Mouse (Mus musculus) embryo, embryonic 11 days (tissue): Measurements from ENCODE around the gene Prss27.
A peak's percentile ranks its signal among the peaks of the same experiment; 100 is the strongest.
"Not testable (repeated sequence)": the region's sequence is repeated elsewhere in the genome, so short reads cannot be mapped to it uniquely, and the experiment has no call there.

Experiments
- DNase-seq: peaks from one replicate; pipeline ENCODE4 v3.0.0-alpha.2; 2015

The Prss27 gene

GRCm38 (mm10) chr17:24036954-24037353 is 990 bp upstream of the Prss27 start:
- no peak for DNase-seq

- no peak for DNase-seq
Observed at GRCm38 (mm10) chr17:24037360-24037759, 584 bp upstream of the Prss27 start.

- no peak for DNase-seq
Observed at GRCm38 (mm10) chr17:24044482-24044881, 6.5 kb downstream of the Prss27 start.

GRCm38 (mm10) chr17:24045608-24046007 is 7.7 kb downstream of the Prss27 start:
- DNase-seq, result no peak

GRCm38 (mm10) chr17:24046026-24046425 is 8.1 kb downstream of the Prss27 start:
- no peak for DNase-seq

GRCm38 (mm10) chr17:24048053-24048452 is 10.1 kb downstream of the Prss27 start:
- no peak for DNase-seq

- DNase-seq, result no peak
Observed at GRCm38 (mm10) chr17:24049008-24049407, 11.1 kb downstream of the Prss27 start.

- DNase-seq, result no peak
Observed at GRCm38 (mm10) chr17:24056636-24057625, 19.0 kb downstream of the Prss27 start.

GRCm38 (mm10) chr17:24057730-24058245 is 19.8 kb downstream of the Prss27 start:
- no peak for DNase-seq

GRCm38 (mm10) chr17:24062459-24063155 is 24.7 kb downstream of the Prss27 start:
- DNase-seq, result no peak

- DNase-seq, result no peak
Observed at GRCm38 (mm10) chr17:24068271-24068670, 30.3 kb downstream of the Prss27 start.

GRCm38 (mm10) chr17:24069531-24069930 is 31.6 kb downstream of the Prss27 start:
- DNase-seq, result no peak

GRCm38 (mm10) chr17:24072919-24073696 is 35.2 kb downstream of the Prss27 start, which contains the start of gene Kctd5:
Gene Kctd5, minus strand, starts transcription at chr17:24073485.
- peak; percentile 98 for DNase-seq

- no peak for DNase-seq
Observed at GRCm38 (mm10) chr17:24077101-24077500, 39.2 kb downstream of the Prss27 start.

- no peak for DNase-seq
Observed at GRCm38 (mm10) chr17:24084593-24084992, 46.6 kb downstream of the Prss27 start.

GRCm38 (mm10) chr17:24086399-24086798 is 48.5 kb downstream of the Prss27 start:
- DNase-seq, result not testable (repeated sequence)

GRCm38 (mm10) chr17:24090575-24090974 is 52.6 kb downstream of the Prss27 start:
- DNase-seq, result no peak
